Mouse (Mus musculus): ENCODE measurements at regions not wholly inside any gene's neighbourhood (a gene's known extent, or its start where the extent isn't known, plus 50 kb on each side); places are given as distances from the start of the nearest gene placed in this dataset.

DNA sequence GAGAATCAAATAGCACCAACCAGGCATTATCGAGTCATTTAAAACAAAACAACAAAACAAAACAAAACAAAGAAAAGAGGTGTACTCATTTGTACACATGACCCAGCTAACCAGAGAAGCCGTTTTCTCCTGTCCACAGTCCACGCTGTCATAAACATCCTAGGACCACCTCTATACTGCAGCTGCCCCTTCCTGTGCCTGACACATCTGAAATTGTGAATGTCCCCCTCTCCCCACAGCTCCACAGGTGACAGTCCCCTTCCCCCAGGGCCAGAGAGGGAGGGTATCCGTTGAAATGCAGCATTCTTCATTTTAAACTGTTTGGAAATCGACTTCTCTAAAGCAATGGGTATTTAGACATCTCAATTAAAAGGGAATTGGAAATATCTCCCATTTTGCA, 265.0 kb upstream of the Sall1 start:
- no peak overlapping the region for H3K4me3 ChIP-seq (replicated peaks; ENCODE audit: low read depth, low read length)
- no peaks in the 10 kb centered on the region for H3K9me3 ChIP-seq (ENCODE audit: control insufficient read depth, low read length)
- H3K27ac ChIP-seq (replicated peaks; ENCODE audit: low read depth, low read length) = no peak overlapping the region
- H3K4me2 ChIP-seq (ENCODE audit: low read length) = no peak overlapping the region
- 7% methylated on average over 5 of the region's 5 CpGs for WGBS
- H3K9ac ChIP-seq (replicated peaks; ENCODE audit: low read length) = no peak overlapping the region
- no peak for DNase-seq
- H3K4me1 ChIP-seq (ENCODE audit: control insufficient read depth, insufficient read depth, low read length) = peaks cover 27% of the 10 kb centered on the region
- no peaks in the 10 kb centered on the region for H3K27me3 ChIP-seq (ENCODE audit: control insufficient read depth, insufficient read depth, low read length)
- ATAC-seq (ENCODE audit: low FRiP score, low TSS enrichment) = no peak
- no peaks in the 10 kb centered on the region for H3K36me3 ChIP-seq (ENCODE audit: control insufficient read depth, insufficient read depth, low read length)

DNA sequence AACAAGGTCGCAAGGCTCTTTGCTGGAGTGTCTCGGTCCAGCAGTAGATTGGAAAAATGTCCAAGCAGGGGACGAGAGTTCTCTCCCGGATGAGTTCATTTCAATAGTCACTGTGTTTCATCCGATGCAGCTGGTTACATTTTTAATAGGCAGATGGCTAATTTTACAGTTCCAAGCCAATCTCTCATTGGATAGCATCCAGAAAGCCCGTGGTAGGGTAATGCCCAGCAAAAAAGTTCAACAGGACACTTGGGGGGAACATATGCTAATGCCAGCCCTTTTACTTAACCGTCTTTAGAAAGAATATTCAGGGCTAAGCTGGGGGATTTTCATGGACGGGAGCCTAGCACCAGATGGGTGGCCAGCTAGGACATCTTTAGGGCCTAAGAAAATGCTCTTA, 264.6 kb upstream of the Sall1 start:
- Histone ChIP-seq H3K36me3 (ENCODE audit: control insufficient read depth, insufficient read depth, low read length) (no peaks in the 10 kb centered on the region), H3K9me3 (ENCODE audit: control insufficient read depth, low read length) (no peaks in the 10 kb centered on the region), H3K4me2 (ENCODE audit: low read length) (no peak overlapping the region), H3K4me1 (ENCODE audit: control insufficient read depth, insufficient read depth, low read length) (peaks cover 27% of the 10 kb centered on the region), H3K27ac (replicated peaks; ENCODE audit: low read depth, low read length) (no peak overlapping the region), H3K9ac (replicated peaks; ENCODE audit: low read length) (no peak overlapping the region), H3K27me3 (ENCODE audit: control insufficient read depth, insufficient read depth, low read length) (no peaks in the 10 kb centered on the region), H3K4me3 (replicated peaks; ENCODE audit: low read depth, low read length) (no peak overlapping the region)
- DNase-seq = peak; percentile 58
- ATAC-seq (ENCODE audit: low FRiP score, low TSS enrichment) = no peak
- 11% methylated on average over 8 of the region's 8 CpGs for WGBS

DNA sequence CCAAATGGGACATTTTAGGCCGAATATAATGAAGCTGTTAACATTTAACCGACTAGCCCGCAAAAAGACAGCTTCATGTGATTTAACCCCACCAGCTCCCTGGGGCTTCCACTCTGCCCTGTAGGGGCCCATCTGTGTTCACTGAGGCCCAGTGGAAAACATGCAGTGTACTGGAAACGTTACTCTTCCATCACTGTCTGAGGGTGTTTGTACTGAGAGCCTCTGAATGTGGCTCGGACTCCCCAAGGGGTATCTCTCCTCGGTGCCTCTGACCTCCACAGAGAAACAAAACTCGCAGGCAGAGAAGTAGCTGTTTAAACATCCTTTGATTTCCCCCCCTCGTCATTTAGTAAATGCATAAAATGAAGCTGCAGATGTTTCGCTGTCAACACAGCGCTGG, 263.6 kb upstream of the Sall1 start:
- H3K4me1 ChIP-seq (ENCODE audit: control insufficient read depth, insufficient read depth, low read length) = peaks cover 27% of the 10 kb centered on the region
- no peak overlapping the region for H3K4me2 ChIP-seq (ENCODE audit: low read length)
- H3K9ac ChIP-seq (replicated peaks; ENCODE audit: low read length) = no peak overlapping the region
- H3K4me3 ChIP-seq (replicated peaks; ENCODE audit: low read depth, low read length) = no peak overlapping the region
- DNase-seq = no peak
- ATAC-seq (ENCODE audit: low FRiP score, low TSS enrichment) = no peak
- H3K9me3 ChIP-seq (ENCODE audit: control insufficient read depth, low read length) = no peaks in the 10 kb centered on the region
- no peaks in the 10 kb centered on the region for H3K36me3 ChIP-seq (ENCODE audit: control insufficient read depth, insufficient read depth, low read length)
- H3K27ac ChIP-seq (replicated peaks; ENCODE audit: low read depth, low read length) = no peak overlapping the region
- 24% methylated on average over 10 of the region's 10 CpGs for WGBS
- no peaks in the 10 kb centered on the region for H3K27me3 ChIP-seq (ENCODE audit: control insufficient read depth, insufficient read depth, low read length)

DNA sequence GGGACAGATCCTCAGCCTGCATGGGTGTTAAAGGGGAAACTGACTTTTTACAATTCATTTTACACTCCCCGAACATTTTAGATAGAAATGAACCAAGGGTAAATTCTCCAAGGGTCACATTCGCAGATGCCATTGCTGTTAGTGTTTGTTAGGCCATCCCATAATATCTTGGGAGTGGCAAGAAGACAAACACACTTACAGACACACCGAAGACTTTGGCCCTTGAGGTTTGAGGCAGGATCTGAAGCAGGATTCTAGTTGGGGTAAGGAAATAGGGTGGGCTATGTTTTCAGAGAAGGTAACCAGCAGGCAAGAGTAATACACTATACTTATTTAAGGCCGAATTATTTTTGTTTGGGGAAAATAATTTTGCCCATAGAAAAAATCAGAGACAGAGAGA, 263.1 kb upstream of the Sall1 start:
- no peak overlapping the region for H3K4me2 ChIP-seq (ENCODE audit: low read length)
- DNase-seq (no peak), ATAC-seq (ENCODE audit: low FRiP score, low TSS enrichment) (no peak)
- 88% methylated on average over 4 of the region's 4 CpGs for WGBS
- H3K4me1 ChIP-seq (ENCODE audit: control insufficient read depth, insufficient read depth, low read length) = peaks cover 27% of the 10 kb centered on the region
- no peaks in the 10 kb centered on the region for H3K27me3 ChIP-seq (ENCODE audit: control insufficient read depth, insufficient read depth, low read length)
- no peak overlapping the region for H3K4me3 ChIP-seq (replicated peaks; ENCODE audit: low read depth, low read length)
- H3K27ac ChIP-seq (replicated peaks; ENCODE audit: low read depth, low read length) = no peak overlapping the region
- H3K36me3 ChIP-seq (ENCODE audit: control insufficient read depth, insufficient read depth, low read length) = no peaks in the 10 kb centered on the region
- H3K9ac ChIP-seq (replicated peaks; ENCODE audit: low read length) = no peak overlapping the region
- no peaks in the 10 kb centered on the region for H3K9me3 ChIP-seq (ENCODE audit: control insufficient read depth, low read length)

DNA sequence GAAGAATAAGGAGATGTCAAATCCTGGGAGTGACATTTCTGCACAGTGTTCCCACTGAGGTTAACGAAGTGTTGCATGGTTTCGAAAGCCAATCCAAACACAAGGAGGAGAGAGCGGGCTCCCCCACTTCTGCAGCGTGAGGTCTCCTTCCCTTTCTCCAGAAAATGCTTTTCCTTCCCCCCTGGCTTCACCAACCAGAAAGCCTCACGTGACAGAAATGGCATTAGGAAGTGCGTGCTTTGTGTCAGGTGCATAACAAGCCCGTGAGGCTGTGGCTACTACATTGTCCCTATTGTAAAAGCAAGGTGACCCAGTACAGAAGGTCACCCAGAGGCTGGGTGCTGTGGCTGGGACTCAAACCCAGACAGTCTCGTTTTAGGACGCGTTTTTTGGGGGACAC, 260.2 kb upstream of the Sall1 start:
- H3K27me3 ChIP-seq (ENCODE audit: control insufficient read depth, insufficient read depth, low read length) = no peaks in the 10 kb centered on the region
- no peaks in the 10 kb centered on the region for H3K9me3 ChIP-seq (ENCODE audit: control insufficient read depth, low read length)
- no peak overlapping the region for H3K4me3 ChIP-seq (replicated peaks; ENCODE audit: low read depth, low read length)
- no peak overlapping the region for H3K9ac ChIP-seq (replicated peaks; ENCODE audit: low read length)
- H3K27ac ChIP-seq (replicated peaks; ENCODE audit: low read depth, low read length) = no peak overlapping the region
- 55% methylated on average over 10 of the region's 10 CpGs for WGBS
- H3K36me3 ChIP-seq (ENCODE audit: control insufficient read depth, insufficient read depth, low read length) = no peaks in the 10 kb centered on the region
- peaks cover 17% of the 10 kb centered on the region for H3K4me1 ChIP-seq (ENCODE audit: control insufficient read depth, insufficient read depth, low read length)
- ATAC-seq (ENCODE audit: low FRiP score, low TSS enrichment) (no peak), DNase-seq (no peak)
- no peak overlapping the region for H3K4me2 ChIP-seq (ENCODE audit: low read length)

DNA sequence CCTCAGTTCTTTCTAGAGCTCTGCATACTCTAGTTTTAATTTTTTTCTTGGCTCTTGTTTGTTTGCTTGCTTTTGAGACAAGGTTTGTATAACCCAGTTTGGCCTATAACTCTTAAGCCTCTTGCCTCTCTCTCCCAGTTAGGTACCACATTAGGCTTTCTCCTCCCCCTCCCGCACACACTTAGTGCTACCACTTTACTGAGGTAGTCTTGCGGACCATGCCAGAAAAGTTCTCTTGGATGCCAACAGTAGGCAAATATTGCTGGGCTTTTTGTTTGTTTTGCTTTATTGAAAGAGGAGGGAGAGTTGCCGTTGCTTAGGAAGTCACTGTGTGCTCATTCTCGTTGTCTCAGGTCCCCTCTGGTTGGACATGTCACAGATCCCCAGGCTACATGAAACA, 259.4 kb upstream of the Sall1 start:
- 83% methylated on average over 4 of the region's 4 CpGs for WGBS
- Histone ChIP-seq H3K4me2 (ENCODE audit: low read length) (no peak overlapping the region), H3K27ac (replicated peaks; ENCODE audit: low read depth, low read length) (no peak overlapping the region), H3K27me3 (ENCODE audit: control insufficient read depth, insufficient read depth, low read length) (no peaks in the 10 kb centered on the region), H3K4me1 (ENCODE audit: control insufficient read depth, insufficient read depth, low read length) (peaks cover 9% of the 10 kb centered on the region), H3K9me3 (ENCODE audit: control insufficient read depth, low read length) (no peaks in the 10 kb centered on the region), H3K36me3 (ENCODE audit: control insufficient read depth, insufficient read depth, low read length) (no peaks in the 10 kb centered on the region), H3K9ac (replicated peaks; ENCODE audit: low read length) (no peak overlapping the region), H3K4me3 (replicated peaks; ENCODE audit: low read depth, low read length) (no peak overlapping the region)
- no peak for DNase-seq
- ATAC-seq (ENCODE audit: low FRiP score, low TSS enrichment) = no peak

DNA sequence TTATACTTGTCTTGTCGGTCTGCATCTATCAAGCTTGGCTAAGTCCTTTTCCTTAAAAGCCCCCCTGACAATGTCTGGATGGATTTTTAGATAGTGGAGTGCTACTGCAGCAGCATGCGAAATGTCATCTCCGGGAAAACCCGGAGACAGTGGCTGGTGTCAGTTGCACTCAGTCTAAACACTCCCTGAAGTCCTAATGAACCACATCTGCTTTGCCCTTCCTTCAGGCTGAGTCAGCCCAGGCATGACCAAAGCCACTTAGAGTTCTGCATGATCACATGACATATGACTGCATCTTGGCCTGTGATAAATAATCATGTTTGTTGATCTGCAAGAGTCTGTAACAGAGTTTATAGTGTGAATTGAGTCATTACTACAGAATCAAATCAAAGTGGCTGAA, 255.7 kb upstream of the Sall1 start:
- Histone ChIP-seq H3K27ac (replicated peaks; ENCODE audit: low read depth, low read length) (no peak overlapping the region), H3K36me3 (ENCODE audit: control insufficient read depth, insufficient read depth, low read length) (no peaks in the 10 kb centered on the region), H3K9me3 (ENCODE audit: control insufficient read depth, low read length) (no peaks in the 10 kb centered on the region), H3K4me2 (ENCODE audit: low read length) (no peak overlapping the region), H3K4me1 (ENCODE audit: control insufficient read depth, insufficient read depth, low read length) (peaks cover 2% of the 10 kb centered on the region; the same call in 1 of the 2 replicates), H3K27me3 (ENCODE audit: control insufficient read depth, insufficient read depth, low read length) (no peaks in the 10 kb centered on the region), H3K4me3 (replicated peaks; ENCODE audit: low read depth, low read length) (no peak overlapping the region), H3K9ac (replicated peaks; ENCODE audit: low read length) (no peak overlapping the region)
- 94% methylated on average over 4 of the region's 4 CpGs for WGBS
- ATAC-seq (ENCODE audit: low FRiP score, low TSS enrichment) = no peak
- DNase-seq = no peak

DNA sequence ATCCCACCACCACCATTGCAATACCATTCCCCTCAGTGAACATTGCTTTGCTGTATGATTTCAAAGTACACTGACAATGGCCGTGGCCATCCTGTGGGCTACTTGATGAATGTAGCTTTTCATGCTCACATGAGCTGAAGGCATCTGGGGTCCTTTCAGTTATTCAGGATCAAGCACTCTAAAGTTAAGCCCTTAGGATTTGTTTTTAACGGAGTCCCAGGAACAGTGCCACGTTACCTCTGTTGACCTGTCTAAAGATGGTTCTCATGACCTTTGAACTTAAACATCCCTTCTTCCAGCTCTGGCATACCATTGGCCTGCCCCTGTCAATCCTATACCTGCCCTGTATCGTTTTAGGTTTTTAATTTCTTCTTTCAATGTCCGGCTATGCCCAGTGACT, 251.7 kb upstream of the Sall1 start:
- Histone ChIP-seq H3K4me1 (ENCODE audit: control insufficient read depth, insufficient read depth, low read length) (no peaks in the 10 kb centered on the region), H3K4me2 (ENCODE audit: low read length) (no peak overlapping the region)
- 48% methylated on average over 5 of the region's 5 CpGs for WGBS

DNA sequence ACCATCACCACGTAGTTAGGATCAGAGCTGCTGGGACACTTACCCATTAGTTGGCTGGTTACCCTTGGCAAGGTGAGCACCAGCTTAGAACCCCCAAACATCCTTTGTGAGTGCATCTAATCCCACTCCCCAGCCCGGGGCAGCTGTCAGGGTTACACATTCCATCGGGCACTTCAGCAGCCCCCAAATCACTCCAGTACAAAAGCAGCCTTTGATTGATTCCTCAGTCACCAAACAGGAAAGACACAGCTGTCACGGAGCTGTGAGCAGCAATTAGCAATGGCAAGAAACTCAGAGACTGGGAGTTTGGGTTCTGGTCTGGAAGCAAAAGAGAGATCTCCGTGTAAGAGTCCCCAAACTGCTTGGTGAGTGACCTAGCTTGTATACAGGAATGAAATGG, 245.1 kb upstream of the Sall1 start:
- no peak overlapping the region for H3K4me2 ChIP-seq (ENCODE audit: low read length)
- no peaks in the 10 kb centered on the region for H3K36me3 ChIP-seq (ENCODE audit: control insufficient read depth, insufficient read depth, low read length)
- H3K9me3 ChIP-seq (ENCODE audit: control insufficient read depth, low read length) = 0 out of 2 replicates have a peak, but pooled peaks cover 3% of the 10 kb centered on the region
- H3K27me3 ChIP-seq (ENCODE audit: control insufficient read depth, insufficient read depth, low read length) = 0 out of 2 replicates have a peak, but pooled peaks cover 4% of the 10 kb centered on the region
- no peak overlapping the region for H3K4me3 ChIP-seq (replicated peaks; ENCODE audit: low read depth, low read length)
- WGBS = 1% methylated on average over 5 of the region's 5 CpGs
- no peak overlapping the region for H3K27ac ChIP-seq (replicated peaks; ENCODE audit: low read depth, low read length)
- ATAC-seq (ENCODE audit: low FRiP score, low TSS enrichment) = no peak
- H3K9ac ChIP-seq (replicated peaks; ENCODE audit: low read length) = no peak overlapping the region
- DNase-seq = no peak
- peaks cover 6% of the 10 kb centered on the region; the same call in 1 of the 2 replicates for H3K4me1 ChIP-seq (ENCODE audit: control insufficient read depth, insufficient read depth, low read length)

More for the DNA sequence above, 251.7 kb upstream of the Sall1 start:
- H3K36me3 ChIP-seq (ENCODE audit: control insufficient read depth, insufficient read depth, low read length) = no peaks in the 10 kb centered on the region
- no peaks in the 10 kb centered on the region for H3K9me3 ChIP-seq (ENCODE audit: control insufficient read depth, low read length)
- H3K4me3 ChIP-seq (replicated peaks; ENCODE audit: low read depth, low read length) = no peak overlapping the region
- no peak for ATAC-seq (ENCODE audit: low FRiP score, low TSS enrichment)
- DNase-seq = no peak
- no peak overlapping the region for H3K27ac ChIP-seq (replicated peaks; ENCODE audit: low read depth, low read length)
- no peaks in the 10 kb centered on the region for H3K27me3 ChIP-seq (ENCODE audit: control insufficient read depth, insufficient read depth, low read length)
- no peak overlapping the region for H3K9ac ChIP-seq (replicated peaks; ENCODE audit: low read length)

Measured in midbrain, embryonic 14.5 days (tissue).